ENCODE assay signal across 22 mouse cellular contexts in genomic region chr4:103839541-103839940, GRCm38 (mm10).
DNase-seq lines count a peak whose midpoint lies in the region; ATAC-seq and TF ChIP-seq lines count a peak whose summit lies in the region.
"Had no signal": no experiment of that assay in that cellular context is flagged by ENCODE, and none has a peak within 500 bp of the region (broad histone marks: within the 10 kb centered on the region; RNA-seq: fewer than 3 reads in every experiment).

No protein-coding gene starts in this region.

- no peak for TF ChIP-seq CTCF in liver, adult 2 months (IDR thresholded peaks at IDR 0.05; ENCODE audit: low read depth, low read length)
- TF ChIP-seq CTCF in brain, embryonic 14.5 days (IDR thresholded peaks at IDR 0.05; ENCODE audit: borderline replicate concordance, extremely low read depth, insufficient read depth, insufficient read length) = no peak
- no peak for TF ChIP-seq CTCF in hindbrain, postnatal 0 days (IDR thresholded peaks at IDR 0.05; ENCODE audit: low read depth)

- no peaks in the 10 kb centered on the region for H3K79me2 ChIP-seq in liver, adult 2 months (ENCODE audit: control insufficient read depth, insufficient read depth, low read length)

- no peaks in the 10 kb centered on the region for H3K36me3 ChIP-seq in forebrain, embryonic 14.5 days (ENCODE audit: control insufficient read depth, insufficient read depth, low read length)
- no peaks in the 10 kb centered on the region for H3K36me3 ChIP-seq in forebrain, embryonic 11.5 days (ENCODE audit: control insufficient read depth, insufficient read depth, low read length)
- H3K36me3 ChIP-seq in liver, adult 2 months (ENCODE audit: control insufficient read depth, insufficient read depth, low read length) = no peaks in the 10 kb centered on the region
- no peaks in the 10 kb centered on the region for H3K36me3 ChIP-seq in liver, embryonic 12.5 days
- H3K36me3 ChIP-seq in hindbrain, postnatal 0 days (ENCODE audit: insufficient read depth, low read length) = no peaks in the 10 kb centered on the region
- H3K36me3 ChIP-seq: embryonic facial prominence, embryonic 13.5 days; G1E; heart, embryonic 10.5 days; hindbrain, embryonic 12.5 days had no signal

- no peaks in the 10 kb centered on the region for H3K9me3 ChIP-seq in forebrain, embryonic 14.5 days (replicated peaks; ENCODE audit: control insufficient read depth, low read length)
- H3K9me3 ChIP-seq in forebrain, embryonic 11.5 days (ENCODE audit: control insufficient read depth, low read length) = no peaks in the 10 kb centered on the region
- no peaks in the 10 kb centered on the region for H3K9me3 ChIP-seq in liver, embryonic 12.5 days (replicated peaks)
- H3K9me3 ChIP-seq in hindbrain, postnatal 0 days (ENCODE audit: low read length) = no peaks in the 10 kb centered on the region
- H3K9me3 ChIP-seq: embryonic facial prominence, embryonic 13.5 days; heart, embryonic 10.5 days; hindbrain, embryonic 12.5 days had no signal

- DNase-seq in adrenal gland, adult (ENCODE audit: inconsistent age in 2 of 2, low spot score in 1 of 2) = peak; percentile 4 to 54
- no peak for DNase-seq in adrenal gland, postnatal 4 days (ENCODE audit: low spot score in 2 of 2)
- peak; percentile 45 for DNase-seq in forebrain, embryonic 14.5 days (ENCODE audit: low spot score)
- DNase-seq in forebrain, embryonic 11.5 days (ENCODE audit: low spot score) = no peak
- DNase-seq in liver, adult 2 months (ENCODE audit: extremely low read depth, low read depth, low spot score) = peak; percentile 6
- peak; percentile 67 for DNase-seq in brain, embryonic 14.5 days (ENCODE audit: low read depth)
- no peak for DNase-seq in hindbrain, postnatal 0 days (ENCODE audit: low spot score)
- DNase-seq: B cell, adult 2 months; cerebellum, adult 18-20 months; gastrocnemius, postnatal 10 days; heart, adult 18-20 months; heart, postnatal 10 days; heart, postnatal 4 days; kidney, adult 11 months had no signal

- H3K4me2 ChIP-seq in forebrain, embryonic 14.5 days (ENCODE audit: low read length) = no peak overlapping the region
- H3K4me2 ChIP-seq in forebrain, embryonic 11.5 days (ENCODE audit: low read depth, low read length, severe bottlenecking) = no peak overlapping the region
- H3K4me2 ChIP-seq in liver, embryonic 12.5 days = no peak overlapping the region
- H3K4me2 ChIP-seq in hindbrain, postnatal 0 days (ENCODE audit: low read depth, low read length) = no peak overlapping the region
- H3K4me2 ChIP-seq: embryonic facial prominence, embryonic 13.5 days; hindbrain, embryonic 12.5 days had no signal

- H3K27ac ChIP-seq in forebrain, embryonic 14.5 days (ENCODE audit: low read depth, low read length) = no peak overlapping the region
- H3K27ac ChIP-seq in forebrain, embryonic 11.5 days (ENCODE audit: low read depth, low read length) = no peak overlapping the region
- H3K27ac ChIP-seq in liver, adult 2 months (replicated peaks; ENCODE audit: insufficient read depth, low read depth, low read length) = no peak overlapping the region
- no peak overlapping the region for H3K27ac ChIP-seq in liver, embryonic 12.5 days
- H3K27ac ChIP-seq in hindbrain, postnatal 0 days = no peak overlapping the region
- H3K27ac ChIP-seq: embryonic facial prominence, embryonic 13.5 days; heart, embryonic 10.5 days; hindbrain, embryonic 12.5 days had no signal

- H3K9ac ChIP-seq in forebrain, embryonic 14.5 days (ENCODE audit: low read length) = no peak overlapping the region
- no peak overlapping the region for H3K9ac ChIP-seq in forebrain, embryonic 11.5 days (ENCODE audit: low read length)
- no peak overlapping the region for H3K9ac ChIP-seq in liver, adult 2 months (ENCODE audit: low read depth, low read length)
- no peak overlapping the region for H3K9ac ChIP-seq in liver, embryonic 12.5 days
- no peak overlapping the region for H3K9ac ChIP-seq in hindbrain, postnatal 0 days (replicated peaks; ENCODE audit: low read length)
- H3K9ac ChIP-seq: embryonic facial prominence, embryonic 13.5 days; hindbrain, embryonic 12.5 days had no signal

- peaks cover 4% of the 10 kb centered on the region; the same call in 1 of the 2 replicates for H3K4me1 ChIP-seq in forebrain, embryonic 14.5 days (ENCODE audit: control insufficient read depth, insufficient read depth, low read length)
- 0 out of 2 replicates have a peak, but pooled peaks cover 2% of the 10 kb centered on the region for H3K4me1 ChIP-seq in forebrain, embryonic 11.5 days (replicated peaks; ENCODE audit: control insufficient read depth, insufficient read depth, low read length)
- no peaks in the 10 kb centered on the region for H3K4me1 ChIP-seq in liver, adult 2 months (ENCODE audit: control insufficient read depth, insufficient read depth, low read length)
- H3K4me1 ChIP-seq in liver, embryonic 12.5 days = no peaks in the 10 kb centered on the region
- no peaks in the 10 kb centered on the region; the same call in 1 of the 2 replicates for H3K4me1 ChIP-seq in hindbrain, postnatal 0 days (ENCODE audit: insufficient read depth, low read length)
- H3K4me1 ChIP-seq: heart, embryonic 10.5 days had no signal

- 35% methylated on average over 2 of the region's 2 CpGs for WGBS in forebrain, embryonic 14.5 days
- 81% methylated on average over 2 of the region's 2 CpGs for WGBS in forebrain, embryonic 11.5 days
- 64% methylated on average over 2 of the region's 2 CpGs for WGBS in liver, adult 2 months
- whole genome bisulfite sequencing in liver, embryonic 12.5 days (ENCODE audit: insufficient replicate concordance) = 54% methylated on average over 2 of the region's 2 CpGs
- 66% methylated on average over 2 of the region's 2 CpGs for WGBS in hindbrain, postnatal 0 days

- no peak for ATAC-seq in forebrain, embryonic 14.5 days
- no peak for ATAC-seq in forebrain, embryonic 11.5 days (replicated peaks; ENCODE audit: low FRiP score)
- no peak for ATAC-seq in liver, embryonic 12.5 days
- no peak for ATAC-seq in hindbrain, postnatal 0 days
- ATAC-seq: CD4-positive, CD25-positive, alpha-beta regulatory T cell, adult 4 months; forebrain, embryonic 16.5 days; hindbrain, embryonic 16.5 days had no signal

- no peak for TF ChIP-seq POLR2A in liver, adult 2 months (IDR thresholded peaks at IDR 0.05; ENCODE audit: extremely low read depth, insufficient read depth, low read length)
- TF ChIP-seq POLR2A in brain, embryonic 14.5 days (IDR thresholded peaks at IDR 0.05; ENCODE audit: borderline replicate concordance, extremely low read depth, insufficient read depth, insufficient read length, poor library complexity, severe bottlenecking) = no peak

- H3K4me3 ChIP-seq in forebrain, embryonic 14.5 days (ENCODE audit: low read depth, low read length) = no peak overlapping the region
- H3K4me3 ChIP-seq in forebrain, embryonic 11.5 days (ENCODE audit: low read depth, low read length) = no peak overlapping the region
- H3K4me3 ChIP-seq in liver, adult 2 months (ENCODE audit: insufficient read depth, low read depth, low read length) = no peak overlapping the region
- H3K4me3 ChIP-seq in liver, embryonic 12.5 days = no peak overlapping the region
- no peak overlapping the region for H3K4me3 ChIP-seq in hindbrain, postnatal 0 days (ENCODE audit: low read length)
- H3K4me3 ChIP-seq: embryonic facial prominence, embryonic 13.5 days; heart, embryonic 10.5 days; hindbrain, embryonic 12.5 days had no signal

- H3K27me3 ChIP-seq in forebrain, embryonic 14.5 days (replicated peaks; ENCODE audit: control insufficient read depth, insufficient read depth, low read length) = no peaks in the 10 kb centered on the region
- H3K27me3 ChIP-seq in forebrain, embryonic 11.5 days (ENCODE audit: control insufficient read depth, insufficient read depth, low read length) = no peaks in the 10 kb centered on the region
- no peaks in the 10 kb centered on the region for H3K27me3 ChIP-seq in liver, adult 2 months (ENCODE audit: control insufficient read depth, insufficient read depth, low read length)
- no peaks in the 10 kb centered on the region for H3K27me3 ChIP-seq in liver, embryonic 12.5 days (replicated peaks)
- no peaks in the 10 kb centered on the region for H3K27me3 ChIP-seq in hindbrain, postnatal 0 days (ENCODE audit: insufficient read depth, low read length)
- H3K27me3 ChIP-seq: embryonic facial prominence, embryonic 13.5 days; hindbrain, embryonic 12.5 days had no signal

Comparison
In these comparisons a context has a peak if more than half of its experiments do, and no peak if none do; other contexts are left out.
1. DNase-seq: peak in adrenal gland, adult (2 of 2), forebrain, embryonic 14.5 days (single experiment), liver, adult 2 months (single experiment) and brain, embryonic 14.5 days (single experiment); none in adrenal gland, postnatal 4 days (0 of 2), forebrain, embryonic 11.5 days (single experiment) and hindbrain, postnatal 0 days (single experiment).